Mouse (Mus musculus): ENCODE results near the gene Olfr963.

DNA sequence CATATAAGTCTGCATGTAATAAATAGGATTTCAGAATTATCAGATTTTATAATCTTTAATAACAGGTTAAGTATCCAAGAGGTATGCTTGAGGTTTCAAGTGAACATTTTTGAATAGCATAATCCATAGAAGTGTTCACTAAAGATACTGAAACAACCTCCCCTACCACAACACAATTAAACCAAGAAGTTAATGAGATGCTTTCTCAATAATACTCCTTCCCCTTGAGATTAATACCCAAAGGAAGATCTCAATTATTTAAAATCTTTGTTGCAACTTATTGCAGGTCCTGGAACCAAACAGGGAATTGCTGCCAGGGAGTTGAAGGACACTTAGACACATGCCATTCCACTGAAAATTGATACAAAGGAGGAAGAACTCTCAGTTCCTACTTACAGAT lies 22.2 kb upstream of the Olfr963 start, which contains the start of gene Olfr961:
- no peak for TF ChIP-seq EP300 (optimal IDR thresholded peaks at IDR 0.05)
- no peak for TF ChIP-seq CTCF (IDR thresholded peaks at IDR 0.05; ENCODE audit: low read depth)

Data from stomach, postnatal 0 days (tissue).